Mouse (Mus musculus): Measurements from ENCODE around the gene Ube2b.

Gene Ube2b

DNA sequence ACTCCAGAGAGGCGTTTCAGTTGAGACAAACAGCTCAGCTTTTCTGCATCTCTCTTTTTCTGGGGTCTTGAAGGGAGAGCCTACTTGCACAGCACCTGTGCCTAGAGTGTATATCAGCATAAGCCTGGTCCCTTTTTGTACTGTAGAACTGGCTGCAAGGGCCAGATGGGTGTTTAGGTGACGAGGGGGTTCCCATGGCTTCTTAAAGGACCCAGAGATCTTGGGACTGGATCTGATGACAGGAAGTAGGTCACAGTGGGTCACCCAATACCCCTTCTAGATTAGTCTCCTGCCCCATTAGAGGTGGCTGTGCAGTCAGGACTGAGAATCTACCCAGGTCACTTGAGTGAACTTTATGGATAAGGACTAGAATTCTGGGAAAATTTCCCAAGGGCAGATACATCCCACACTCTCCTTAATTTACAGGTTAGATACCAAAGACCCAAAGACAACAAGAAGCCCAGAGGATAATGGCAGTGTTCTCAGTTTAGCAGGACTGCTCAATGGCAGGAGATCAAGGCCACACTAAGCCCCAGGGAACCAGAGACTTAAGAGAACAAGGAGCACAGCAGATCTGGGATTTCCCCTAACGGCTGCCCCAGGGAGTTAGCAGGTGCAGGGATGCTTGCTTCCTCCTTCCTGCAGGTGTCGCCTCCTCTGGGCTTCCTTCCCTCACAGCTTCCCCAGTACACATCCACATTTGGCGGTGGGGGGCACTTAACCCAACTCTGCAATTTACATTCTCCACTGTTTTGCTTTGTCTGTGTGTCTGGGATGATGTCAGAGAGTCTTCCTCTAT is 64.7 kb downstream of the Ube2b start:
- DNase-seq (ENCODE audit: low spot score), result peak; percentile 37

All from spleen, adult 12 weeks (tissue).